Mouse (Mus musculus): ENCODE results near the gene Dnajc22.
A peak's percentile ranks its signal among the peaks of the same experiment; 100 is the strongest.

Gene Dnajc22

DNA sequence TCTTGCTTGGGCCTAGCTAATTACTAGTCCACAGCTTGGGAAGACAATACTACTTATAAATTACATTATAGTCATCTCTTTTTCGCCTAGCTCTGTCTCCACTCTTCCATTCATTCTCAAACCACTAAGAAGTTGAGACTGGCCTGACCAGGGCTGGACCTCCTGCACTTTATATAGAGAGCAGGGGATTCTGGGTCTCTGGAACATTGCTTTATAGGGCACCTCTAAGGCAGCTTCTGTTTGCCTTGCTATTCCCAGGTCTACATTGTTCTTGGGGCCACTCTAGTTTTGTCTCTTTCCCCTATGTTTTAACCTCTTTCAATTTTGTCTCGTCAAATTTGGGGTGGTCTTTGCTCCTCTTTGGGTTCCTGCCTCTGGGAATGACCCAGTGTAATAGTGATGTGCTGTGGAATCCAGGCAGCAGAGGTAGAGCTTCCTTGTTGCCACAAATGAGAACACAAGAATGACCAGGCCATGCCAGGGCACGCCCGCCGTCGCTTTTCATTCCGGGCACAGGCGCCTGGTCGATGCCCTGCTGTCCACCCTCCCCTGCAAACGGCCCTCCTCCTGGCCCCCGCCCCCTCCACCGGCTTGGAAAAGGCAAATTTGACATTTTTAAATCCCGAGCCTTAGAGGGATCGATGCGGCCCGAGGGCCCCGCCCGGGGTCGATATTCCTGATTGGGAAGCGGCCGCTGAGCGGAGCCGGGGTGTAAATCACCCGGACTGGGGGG is 3.3 kb downstream of the Dnajc22 start:
- Histone ChIP-seq H3K27me3 (ENCODE audit: control insufficient read depth, insufficient read depth, low read length, poor library complexity, severe bottlenecking) (peaks cover 2% of the 10 kb centered on the region; the same call in 1 of the 2 replicates), H3K36me3 (ENCODE audit: control insufficient read depth, insufficient read depth, low read length, poor library complexity, severe bottlenecking) (no peaks in the 10 kb centered on the region)
- no peak for DNase-seq (ENCODE audit: low read depth, low spot score)

DNA sequence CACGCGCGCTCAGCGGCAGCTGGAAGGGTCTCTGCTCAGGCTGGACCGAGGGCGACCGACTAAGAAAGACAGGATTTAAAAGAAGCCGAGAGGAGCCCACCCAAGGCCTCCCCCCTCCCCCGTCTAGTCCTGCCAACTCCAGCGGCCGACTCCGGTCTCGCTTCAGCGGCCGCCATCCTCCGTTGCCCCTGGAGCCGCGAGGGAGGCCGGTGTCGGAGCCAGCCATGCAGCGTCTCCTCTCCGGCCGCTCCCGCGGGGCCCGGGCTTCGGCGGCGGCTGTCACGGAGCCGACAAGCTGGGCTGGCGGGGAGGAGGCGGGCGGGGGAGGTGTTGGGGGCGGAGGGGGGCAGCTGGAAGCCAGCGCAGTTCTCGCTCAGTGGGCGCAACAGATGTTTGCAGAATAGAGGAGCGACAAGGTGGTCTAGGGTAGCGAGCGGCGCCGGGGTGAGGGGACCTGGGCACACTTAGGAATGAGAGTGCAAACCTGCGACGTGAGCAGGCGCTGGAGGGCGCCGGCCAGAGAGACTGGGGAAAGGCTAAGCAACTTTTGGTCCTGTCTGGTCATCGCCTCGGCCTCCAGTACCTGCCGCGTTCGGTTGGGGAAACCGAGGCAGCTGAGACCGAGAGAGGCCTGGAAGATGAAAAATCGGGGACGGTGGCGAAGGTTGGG is 4.0 kb downstream of the Dnajc22 start:
- Histone ChIP-seq H3K36me3 (ENCODE audit: control insufficient read depth, insufficient read depth, low read length, poor library complexity, severe bottlenecking) (no peaks in the 10 kb centered on the region), H3K27me3 (ENCODE audit: control insufficient read depth, insufficient read depth, low read length, poor library complexity, severe bottlenecking) (peaks cover 2% of the 10 kb centered on the region; the same call in 1 of the 2 replicates)
- DNase-seq (ENCODE audit: low read depth, low spot score) = no peak

DNA sequence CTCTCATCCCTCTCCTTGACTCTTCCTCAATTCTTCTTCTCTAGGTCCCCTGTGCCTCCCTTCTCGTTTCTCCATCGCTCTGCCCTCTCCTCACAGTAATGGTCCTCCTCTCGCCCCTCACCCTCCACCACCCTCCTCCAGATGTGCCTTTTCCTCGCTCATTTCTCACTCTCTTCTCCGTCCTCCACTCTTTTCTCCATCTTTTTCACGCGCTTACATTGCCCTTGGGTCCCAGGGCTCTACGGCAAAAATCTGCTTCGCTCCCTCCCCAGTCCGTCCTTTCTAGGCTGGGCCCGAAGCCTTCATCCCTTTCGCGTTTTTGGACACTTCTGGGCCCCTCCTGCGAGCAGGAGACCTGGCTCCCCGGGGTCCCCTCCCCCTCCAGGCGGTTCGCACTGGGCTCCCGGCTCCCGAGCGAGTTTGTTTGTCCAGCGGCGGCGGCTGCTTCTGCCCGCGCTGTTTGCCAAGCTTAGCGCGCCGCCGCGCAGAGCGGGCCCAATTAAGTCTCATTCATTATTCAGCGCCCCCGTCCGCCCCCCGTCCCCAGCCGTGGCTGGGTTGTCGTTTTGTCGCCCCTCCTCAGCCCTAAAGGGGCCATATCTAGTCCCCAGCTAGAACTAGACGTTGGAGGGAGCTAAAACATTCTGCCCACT is 5.0 kb downstream of the Dnajc22 start:
- no peaks in the 10 kb centered on the region for H3K36me3 ChIP-seq (ENCODE audit: control insufficient read depth, insufficient read depth, low read length, poor library complexity, severe bottlenecking)
- no peak for DNase-seq (ENCODE audit: low read depth, low spot score)
- peaks cover 2% of the 10 kb centered on the region; the same call in 1 of the 2 replicates for H3K27me3 ChIP-seq (ENCODE audit: control insufficient read depth, insufficient read depth, low read length, poor library complexity, severe bottlenecking)

DNA sequence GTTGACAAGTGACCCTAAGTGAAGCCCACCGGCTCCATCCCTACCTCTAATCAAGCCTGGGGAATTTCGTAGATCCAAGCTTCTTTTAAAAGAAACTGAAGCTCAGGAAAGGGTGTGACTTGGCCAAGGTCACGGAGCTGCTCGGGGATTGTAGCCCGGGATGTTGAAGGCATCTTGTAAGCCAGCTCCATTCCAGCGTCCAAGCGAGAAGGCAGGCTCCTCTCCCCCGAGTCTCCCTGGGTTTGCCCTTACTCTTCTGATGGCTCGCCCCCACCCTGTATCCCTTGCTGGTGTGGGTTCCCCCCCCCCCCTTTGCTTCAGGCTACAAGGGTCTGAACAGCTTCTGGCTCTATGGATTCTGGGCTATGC is 5.5 kb downstream of the Dnajc22 start:
- no peak for DNase-seq (ENCODE audit: low read depth, low spot score)

DNA sequence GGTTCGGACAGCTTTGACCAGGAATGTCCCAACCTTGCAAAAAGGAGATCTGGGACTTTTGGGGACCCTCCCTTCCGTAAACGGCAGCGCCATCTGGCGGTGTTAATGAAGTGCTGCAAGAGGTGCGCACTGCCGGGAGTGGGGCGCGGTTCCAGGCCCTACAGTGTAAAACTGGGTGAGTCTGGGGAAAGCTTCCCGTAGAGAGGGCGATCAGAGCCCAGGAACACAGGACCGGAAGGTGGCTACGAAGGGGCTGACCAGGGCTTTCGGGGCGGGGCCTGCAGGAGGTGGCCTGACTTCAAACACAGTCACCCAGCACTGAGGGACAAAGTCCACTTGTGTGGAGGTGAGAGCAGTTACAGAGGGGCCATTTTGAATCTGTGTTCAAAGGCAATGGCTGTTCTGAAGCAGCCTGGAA is 6.2 kb downstream of the Dnajc22 start:
- no peaks in the 10 kb centered on the region for H3K36me3 ChIP-seq (ENCODE audit: control insufficient read depth, insufficient read depth, low read length, poor library complexity, severe bottlenecking)
- peaks cover 2% of the 10 kb centered on the region; the same call in 1 of the 2 replicates for H3K27me3 ChIP-seq (ENCODE audit: control insufficient read depth, insufficient read depth, low read length, poor library complexity, severe bottlenecking)
- peak; percentile 42 for DNase-seq (ENCODE audit: low read depth, low spot score)

More for the DNA sequence above, 5.5 kb downstream of the Dnajc22 start:
- H3K27me3 ChIP-seq (ENCODE audit: control insufficient read depth, insufficient read depth, low read length, poor library complexity, severe bottlenecking) = peaks cover 2% of the 10 kb centered on the region; the same call in 1 of the 2 replicates
- H3K36me3 ChIP-seq (ENCODE audit: control insufficient read depth, insufficient read depth, low read length, poor library complexity, severe bottlenecking) = no peaks in the 10 kb centered on the region

DNA sequence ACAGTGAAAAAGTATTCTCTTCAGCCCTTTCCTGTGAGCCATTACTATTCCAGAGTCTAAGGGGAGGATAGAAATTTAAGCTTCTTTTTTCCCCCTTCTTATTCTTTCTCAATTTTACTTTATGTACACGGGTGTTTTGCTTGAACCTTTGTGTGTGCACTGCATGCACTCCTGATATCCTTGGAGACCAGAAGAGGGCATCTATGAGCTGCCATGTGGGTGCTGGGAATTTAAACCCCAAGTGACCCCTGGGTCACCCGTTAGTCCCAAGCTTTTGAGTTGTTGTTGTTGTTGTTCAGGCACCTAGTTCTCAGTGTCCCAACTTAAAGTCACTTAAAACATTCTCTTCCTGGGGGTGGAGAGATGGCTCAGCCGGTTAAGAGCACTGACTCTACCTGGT is 7.0 kb downstream of the Dnajc22 start:
- no peaks in the 10 kb centered on the region; the same call in 1 of the 2 replicates for H3K27me3 ChIP-seq (ENCODE audit: control insufficient read depth, insufficient read depth, low read length, poor library complexity, severe bottlenecking)
- DNase-seq (ENCODE audit: low read depth, low spot score) = no peak

DNA sequence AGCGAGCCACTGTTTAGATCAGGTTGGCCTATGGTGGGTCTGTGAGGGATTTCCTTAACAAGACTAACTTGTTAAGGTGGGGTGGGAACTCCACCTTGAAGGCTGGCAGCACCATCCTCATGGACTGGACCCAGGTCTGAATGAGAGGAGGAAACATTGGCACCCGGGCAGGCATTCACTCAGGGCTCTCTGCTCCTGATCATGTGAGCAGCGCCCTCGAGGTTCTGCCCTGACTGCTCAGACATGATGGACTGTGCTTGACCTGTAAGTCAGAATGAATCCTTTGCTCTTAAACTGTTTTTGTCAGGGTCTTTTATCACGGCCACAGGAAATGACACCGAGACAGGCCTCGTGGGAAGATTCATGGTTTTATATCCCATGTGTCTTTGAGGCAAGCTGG is 12.3 kb downstream of the Dnajc22 start:
- H3K36me3 ChIP-seq (ENCODE audit: control insufficient read depth, insufficient read depth, low read length, poor library complexity, severe bottlenecking) = no peaks in the 10 kb centered on the region
- H3K27me3 ChIP-seq (ENCODE audit: control insufficient read depth, insufficient read depth, low read length, poor library complexity, severe bottlenecking) = no peaks in the 10 kb centered on the region; the same call in 1 of the 2 replicates
- DNase-seq (ENCODE audit: low read depth, low spot score) = no peak

More for the DNA sequence above, 7.0 kb downstream of the Dnajc22 start:
- H3K36me3 ChIP-seq (ENCODE audit: control insufficient read depth, insufficient read depth, low read length, poor library complexity, severe bottlenecking) = no peaks in the 10 kb centered on the region

DNA sequence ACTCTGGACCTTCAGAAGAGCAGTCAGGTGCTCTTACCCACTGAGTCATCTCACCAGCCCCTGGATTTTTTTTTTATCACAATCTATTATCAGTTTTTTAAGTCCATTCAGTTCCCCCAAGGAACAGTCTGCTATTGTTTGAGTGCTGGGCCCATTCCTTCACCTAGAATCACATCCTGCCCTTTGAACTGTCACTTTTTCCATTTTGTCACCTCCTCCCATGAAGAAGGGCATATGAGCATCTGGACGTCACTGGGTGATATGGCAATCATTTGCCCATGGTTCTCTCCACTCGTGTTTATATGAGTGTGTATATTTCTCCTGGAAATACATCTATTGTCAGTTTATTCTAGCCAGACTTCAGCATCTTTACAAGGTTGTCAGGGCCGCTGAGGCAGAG is 14.9 kb downstream of the Dnajc22 start:
- no peaks in the 10 kb centered on the region; the same call in 1 of the 2 replicates for H3K27me3 ChIP-seq (ENCODE audit: control insufficient read depth, insufficient read depth, low read length, poor library complexity, severe bottlenecking)
- no peaks in the 10 kb centered on the region for H3K36me3 ChIP-seq (ENCODE audit: control insufficient read depth, insufficient read depth, low read length, poor library complexity, severe bottlenecking)
- no peak for DNase-seq (ENCODE audit: low read depth, low spot score)

DNA sequence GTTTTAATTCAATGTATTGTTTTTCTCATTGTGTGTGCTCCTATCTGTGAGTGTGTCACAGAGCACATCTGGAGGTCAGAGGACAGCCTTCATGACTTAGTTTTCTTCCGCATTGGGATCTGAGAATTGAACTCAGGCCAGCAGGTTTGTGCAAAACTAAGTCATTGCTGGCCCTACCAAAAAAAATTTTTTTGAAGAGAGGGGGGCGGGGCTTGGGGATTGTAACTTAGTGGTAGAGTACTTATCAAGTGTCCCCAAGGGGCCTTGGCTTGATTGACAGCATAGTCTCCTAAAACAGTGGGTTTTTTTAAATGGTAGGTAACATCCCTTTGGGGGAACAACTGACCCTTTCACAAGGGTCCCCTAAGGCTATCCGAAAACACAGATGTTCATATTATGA is 18.2 kb downstream of the Dnajc22 start:
- Histone ChIP-seq H3K27me3 (ENCODE audit: control insufficient read depth, insufficient read depth, low read length, poor library complexity, severe bottlenecking) (no peaks in the 10 kb centered on the region; the same call in 1 of the 2 replicates), H3K36me3 (ENCODE audit: control insufficient read depth, insufficient read depth, low read length, poor library complexity, severe bottlenecking) (no peaks in the 10 kb centered on the region)
- no peak for DNase-seq (ENCODE audit: low read depth, low spot score)

DNA sequence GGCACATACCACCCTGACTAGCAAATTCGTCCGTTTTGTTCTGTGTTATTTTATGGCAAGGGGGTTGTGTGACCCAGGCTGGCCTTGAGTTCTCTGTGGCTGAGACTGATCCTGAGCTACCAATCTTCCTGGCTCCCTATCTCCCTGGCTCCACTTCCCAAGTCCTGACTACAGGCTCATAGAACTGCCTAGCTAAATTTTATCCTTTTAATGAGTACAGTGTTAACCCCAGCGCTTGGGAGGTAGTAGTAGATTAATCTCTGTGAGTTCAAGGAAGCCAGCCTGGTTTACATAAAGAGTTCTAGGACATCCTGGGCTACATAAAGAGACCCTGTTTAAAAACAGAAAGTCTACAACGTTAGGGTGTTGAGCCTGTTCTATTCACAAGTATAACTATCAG is 18.8 kb downstream of the Dnajc22 start:
- Histone ChIP-seq H3K27me3 (ENCODE audit: control insufficient read depth, insufficient read depth, low read length, poor library complexity, severe bottlenecking) (no peaks in the 10 kb centered on the region; the same call in 1 of the 2 replicates), H3K36me3 (ENCODE audit: control insufficient read depth, insufficient read depth, low read length, poor library complexity, severe bottlenecking) (no peaks in the 10 kb centered on the region)
- no peak for DNase-seq (ENCODE audit: low read depth, low spot score)

DNA sequence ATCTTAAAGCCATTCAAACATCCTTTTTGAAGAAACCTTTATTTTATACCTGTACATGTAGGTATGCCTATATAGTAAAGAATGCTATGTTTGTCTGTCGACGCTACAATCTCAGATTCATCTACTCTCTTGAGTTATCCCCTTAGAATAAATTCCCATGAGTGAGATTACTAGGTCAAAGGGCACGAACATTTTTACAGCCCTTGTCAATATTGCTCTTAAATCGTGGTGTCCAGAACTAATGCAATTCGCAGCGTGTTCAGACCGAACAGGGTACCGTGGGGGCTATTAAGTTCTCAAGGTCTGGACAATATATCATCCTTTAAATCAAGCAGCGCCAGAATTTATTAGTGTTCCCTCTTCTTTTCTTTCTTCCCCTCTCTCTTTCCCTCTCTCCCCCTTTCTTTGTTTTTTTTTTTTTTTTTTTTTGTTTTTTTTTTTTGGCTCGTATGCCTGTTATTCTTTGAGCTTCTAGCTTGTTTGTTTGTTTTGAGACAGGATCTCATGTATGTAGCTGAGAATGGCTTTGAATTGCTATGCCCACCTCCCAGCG is 19.9 kb downstream of the Dnajc22 start:
- H3K27me3 ChIP-seq (ENCODE audit: control insufficient read depth, insufficient read depth, low read length, poor library complexity, severe bottlenecking) = no peaks in the 10 kb centered on the region; the same call in 1 of the 2 replicates
- DNase-seq (ENCODE audit: low read depth, low spot score) = no peak
- H3K36me3 ChIP-seq (ENCODE audit: control insufficient read depth, insufficient read depth, low read length, poor library complexity, severe bottlenecking) = no peaks in the 10 kb centered on the region

DNA sequence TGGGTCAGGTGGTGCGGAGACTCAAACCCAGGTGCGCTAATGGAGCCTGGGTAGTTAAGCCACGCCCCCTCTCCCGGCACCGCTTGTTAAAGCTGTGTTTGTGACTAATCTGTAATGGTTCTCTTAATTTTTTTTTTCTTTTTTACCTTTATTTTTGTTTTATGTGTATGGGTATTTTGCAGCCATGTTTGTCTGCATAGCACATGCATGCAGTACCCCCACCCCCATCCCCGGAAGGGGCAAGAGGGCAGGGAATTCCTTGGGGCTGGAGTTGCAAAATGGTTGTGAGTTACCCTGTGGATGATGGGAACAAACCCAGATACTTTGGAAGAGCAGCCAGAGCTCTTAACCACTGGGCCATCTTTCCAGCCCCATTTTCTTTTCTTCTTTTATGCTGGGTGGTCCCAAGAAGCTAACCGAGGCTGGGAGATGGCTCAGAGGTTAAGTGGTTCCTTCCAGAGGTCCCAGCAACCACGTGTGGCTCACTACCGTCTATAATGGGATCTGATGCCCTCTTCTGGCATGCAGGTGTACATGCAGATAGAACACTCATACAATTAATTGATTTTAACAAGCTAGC is 20.5 kb downstream of the Dnajc22 start:
- H3K27me3 ChIP-seq (ENCODE audit: control insufficient read depth, insufficient read depth, low read length, poor library complexity, severe bottlenecking) = no peaks in the 10 kb centered on the region; the same call in 1 of the 2 replicates
- H3K36me3 ChIP-seq (ENCODE audit: control insufficient read depth, insufficient read depth, low read length, poor library complexity, severe bottlenecking) = no peaks in the 10 kb centered on the region
- DNase-seq (ENCODE audit: low read depth, low spot score) = no peak

DNA sequence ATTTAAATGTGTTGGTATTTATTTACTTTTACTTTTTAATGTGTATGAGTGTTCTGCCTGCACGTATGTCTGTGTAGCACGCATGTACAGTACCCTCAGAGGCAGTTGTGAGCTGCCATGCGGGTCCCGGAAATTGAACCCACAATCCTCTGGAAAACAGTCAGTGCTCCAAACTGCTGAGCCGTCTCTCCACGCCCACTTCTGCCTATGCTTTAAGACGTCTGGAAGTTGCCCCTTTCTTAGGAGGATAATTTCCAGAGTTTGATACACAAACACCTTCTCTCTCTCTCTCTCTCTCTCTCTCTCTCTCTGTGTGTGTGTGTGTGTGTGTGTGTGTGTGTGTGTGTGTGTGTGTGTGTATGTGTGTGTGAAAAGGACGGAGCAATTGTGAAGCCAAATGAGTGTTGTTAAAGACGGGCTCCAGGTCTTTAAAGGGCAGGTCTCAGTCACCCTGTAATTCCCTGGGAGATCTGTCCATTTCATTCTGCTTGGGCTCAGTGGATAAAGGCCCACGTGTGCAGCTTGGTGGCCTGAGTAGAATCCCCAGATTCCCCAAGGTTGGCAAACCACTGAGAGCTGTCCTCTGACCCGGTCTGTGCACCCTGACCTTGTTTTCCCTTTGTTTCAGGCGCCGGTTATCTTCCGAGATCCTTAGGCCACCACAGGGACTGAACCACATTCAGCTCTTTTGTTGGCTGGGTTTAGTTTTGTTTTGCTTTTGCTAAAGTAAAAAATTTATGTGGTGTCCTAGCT is 21.5 kb downstream of the Dnajc22 start:
- Histone ChIP-seq H3K36me3 (ENCODE audit: control insufficient read depth, insufficient read depth, low read length, poor library complexity, severe bottlenecking) (no peaks in the 10 kb centered on the region), H3K27me3 (ENCODE audit: control insufficient read depth, insufficient read depth, low read length, poor library complexity, severe bottlenecking) (no peaks in the 10 kb centered on the region; the same call in 1 of the 2 replicates)
- DNase-seq (ENCODE audit: low read depth, low spot score) = no peak

DNA sequence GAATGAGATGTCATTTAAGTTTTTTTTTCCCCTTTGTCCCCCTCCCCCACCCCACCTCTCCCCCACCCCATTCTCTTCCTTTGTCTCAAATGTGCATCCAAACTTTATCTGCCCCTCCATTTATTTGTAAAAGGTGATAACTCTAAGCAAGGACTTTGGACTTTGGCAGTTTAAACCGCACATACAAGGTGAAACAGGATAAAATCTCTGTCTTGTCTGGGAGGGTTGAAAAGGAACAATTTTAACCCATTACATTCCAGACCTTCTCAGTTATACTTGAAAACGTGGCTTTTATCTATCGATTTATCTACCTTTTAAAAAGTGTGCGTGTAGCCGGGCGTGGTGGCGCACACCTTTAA is 22.1 kb downstream of the Dnajc22 start:
- no peaks in the 10 kb centered on the region for H3K36me3 ChIP-seq (ENCODE audit: control insufficient read depth, insufficient read depth, low read length, poor library complexity, severe bottlenecking)
- DNase-seq (ENCODE audit: low read depth, low spot score) = no peak
- no peaks in the 10 kb centered on the region; the same call in 1 of the 2 replicates for H3K27me3 ChIP-seq (ENCODE audit: control insufficient read depth, insufficient read depth, low read length, poor library complexity, severe bottlenecking)

Measured in splenic B cell, adult 2 months (primary cell).